Mouse (Mus musculus) right cerebral cortex, postnatal 14 days (tissue): ENCODE measurements around the gene Edc3.
A peak's percentile ranks its signal among the peaks of the same experiment; 100 is the strongest.
"Not testable (repeated sequence)": the region's sequence is repeated elsewhere in the genome, so short reads cannot be mapped to it uniquely, and the experiment has no call there.

Experiments
- DNase-seq: peaks from one replicate; pipeline ENCODE4 v3.0.0; 2022

Edc3 gene

DNA sequence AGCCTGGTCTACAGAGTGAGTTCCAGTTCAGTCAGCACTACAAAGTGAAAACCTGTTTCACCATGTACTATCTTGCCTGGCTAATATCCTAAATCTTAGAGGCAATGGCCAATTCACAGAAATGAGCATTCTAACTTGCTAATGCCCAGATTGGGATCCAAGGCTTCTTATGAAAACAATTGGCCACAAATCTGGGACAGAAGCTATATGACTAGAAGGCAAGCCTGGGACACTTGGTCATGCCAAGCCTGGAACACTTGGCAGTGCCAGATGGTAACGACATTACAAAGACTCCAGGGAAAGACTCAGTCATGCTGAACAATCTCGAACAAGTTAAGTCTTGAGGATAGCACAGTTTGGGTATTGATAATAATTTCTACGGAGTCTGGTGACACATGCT is 1.8 kb upstream of the Edc3 start:
- no peak for DNase-seq

DNA sequence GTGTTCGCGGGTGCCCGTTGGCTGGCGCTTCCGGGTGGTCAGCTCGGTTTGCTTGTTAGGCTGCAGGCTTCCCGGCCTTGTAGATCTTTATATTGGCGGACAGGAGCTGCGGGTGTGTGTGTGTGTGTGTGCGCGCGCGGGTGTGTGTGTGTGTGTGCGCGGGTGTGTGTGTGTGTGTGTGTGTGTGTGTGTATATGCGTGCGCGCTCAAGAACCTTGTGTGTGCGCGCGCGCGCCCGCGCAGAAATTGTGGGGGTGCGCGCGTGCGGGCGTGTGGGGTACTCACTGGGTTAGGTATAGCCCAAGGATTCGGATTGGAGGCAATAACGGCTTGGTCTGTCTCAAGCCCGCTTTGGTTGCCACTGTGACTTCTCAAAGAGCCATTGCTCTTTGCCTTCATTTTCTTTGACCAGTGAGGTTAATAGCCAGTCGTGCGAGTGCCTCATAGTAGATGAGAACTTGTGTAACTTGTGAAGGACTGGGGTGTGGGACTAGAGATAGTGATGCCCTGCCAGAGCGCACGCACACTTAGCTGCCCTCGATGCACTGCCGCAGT is 457 bp downstream of the Edc3 start:
- peak; percentile 65 for DNase-seq

DNA sequence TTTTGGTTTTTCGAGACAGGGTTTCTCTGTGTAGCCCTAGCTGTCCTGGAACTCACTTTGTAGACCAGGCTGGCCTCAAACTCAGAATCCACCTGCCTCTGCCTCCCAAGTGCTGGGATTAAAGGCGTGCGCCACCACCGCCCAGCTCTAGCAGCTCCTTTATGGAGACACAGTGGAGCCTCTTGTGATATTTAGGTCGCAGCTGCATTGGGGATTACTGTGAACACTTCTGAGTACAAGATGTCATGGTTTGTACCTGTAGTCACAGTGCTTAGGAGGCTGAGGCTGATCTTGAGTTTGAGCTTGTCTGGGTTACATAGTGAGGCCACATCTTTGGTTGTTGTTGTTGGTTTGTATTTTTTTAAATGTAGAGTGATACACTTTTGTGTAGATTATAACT is 1.9 kb downstream of the Edc3 start:
- DNase-seq: not testable (repeated sequence)

DNA sequence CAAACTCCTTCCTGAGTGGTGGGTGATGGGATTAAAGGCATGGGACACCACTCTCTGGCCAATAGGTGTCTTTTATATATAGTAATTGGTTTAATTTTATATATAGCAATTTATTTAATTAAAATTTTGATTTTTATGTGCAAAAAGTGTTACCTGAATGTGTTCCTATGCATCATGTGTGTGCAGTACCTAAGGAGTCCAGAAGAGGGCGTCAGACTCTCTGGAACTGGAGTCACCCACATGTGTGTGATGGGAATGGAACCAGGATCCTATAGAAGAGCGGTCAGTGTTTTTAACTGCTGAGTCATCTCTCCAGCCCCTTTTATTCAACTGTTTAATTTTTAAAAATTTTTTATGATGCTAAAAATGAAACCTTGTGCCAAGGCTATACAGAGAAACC is 3.9 kb downstream of the Edc3 start:
- DNase-seq: peak; percentile 10

DNA sequence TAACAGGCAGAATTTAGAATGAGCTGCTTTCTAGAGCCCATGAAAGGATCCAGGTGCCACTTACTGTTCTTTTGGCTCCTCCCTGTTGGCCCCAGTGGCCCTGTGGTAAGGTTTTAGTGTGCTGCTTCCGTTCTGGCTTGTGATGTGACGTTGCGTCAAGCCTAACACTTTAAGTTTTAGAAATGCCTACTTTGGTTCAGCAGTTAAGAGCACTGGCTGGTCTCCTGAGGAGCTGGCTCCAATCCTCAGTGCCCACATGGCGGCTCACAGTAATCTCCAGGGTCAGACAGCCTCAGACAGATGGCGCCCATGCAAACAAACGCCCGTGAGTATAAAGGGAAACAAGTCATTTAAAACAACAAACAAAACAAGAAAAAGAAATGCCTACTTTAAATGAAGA is 10.1 kb downstream of the Edc3 start:
- no peak for DNase-seq

DNA sequence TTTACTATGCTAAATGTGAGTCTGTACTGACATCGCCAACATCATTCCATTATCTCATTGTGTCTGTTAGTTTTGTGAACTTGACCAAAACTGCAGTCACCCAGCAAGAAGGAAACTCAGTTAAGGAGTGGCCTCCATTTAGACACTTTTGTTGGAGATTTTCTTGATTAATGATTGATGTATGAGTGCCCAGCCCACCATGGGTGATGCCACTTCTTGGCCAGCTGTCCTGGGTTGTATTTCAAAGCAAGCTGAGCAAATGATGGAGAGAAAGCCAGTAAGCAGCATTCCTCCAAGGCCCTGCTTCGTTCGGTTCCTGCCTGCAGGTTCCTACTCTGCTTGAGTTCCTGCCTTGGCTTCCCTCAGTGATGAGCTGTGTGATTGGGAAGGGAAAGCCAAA is 12.4 kb downstream of the Edc3 start:
- no peak for DNase-seq

DNA sequence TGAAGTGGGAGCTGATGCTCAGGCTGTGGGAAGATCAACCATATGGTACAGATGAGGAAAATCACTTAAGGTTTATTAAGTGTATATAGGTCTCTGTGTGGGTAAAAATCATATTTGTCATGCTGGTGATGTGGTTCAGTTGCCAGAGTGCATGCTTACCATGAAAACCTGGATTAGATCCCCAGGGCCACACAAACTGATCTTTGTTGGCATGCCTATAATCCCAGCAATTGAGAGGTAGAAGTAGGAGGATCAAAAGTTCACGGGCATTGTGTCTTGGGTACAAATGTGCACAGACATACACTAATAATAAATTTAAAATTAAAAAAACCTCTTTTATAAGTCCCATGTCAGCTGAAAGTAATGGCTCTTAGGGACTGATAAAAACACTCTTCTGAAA is 14.0 kb downstream of the Edc3 start:
- no peak for DNase-seq

DNA sequence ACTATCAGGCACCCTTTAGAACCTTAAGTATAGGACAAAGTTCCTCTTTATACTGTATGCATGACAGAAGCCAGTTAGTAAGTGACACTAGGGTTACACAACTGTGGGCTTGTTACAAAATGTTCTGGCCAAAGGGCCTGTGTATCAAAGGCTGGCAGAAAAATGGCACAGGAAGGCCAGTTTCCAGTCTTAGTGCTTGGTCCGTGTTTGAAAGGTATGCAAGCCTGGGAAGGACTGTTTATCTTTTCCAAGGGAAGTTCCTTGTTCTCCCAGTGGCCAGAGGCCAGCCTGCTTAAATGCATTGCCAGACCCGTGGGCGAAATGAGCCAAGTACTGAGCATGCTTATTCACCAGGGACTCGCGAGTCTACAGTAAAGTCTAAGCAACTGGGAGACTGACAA is 15.0 kb downstream of the Edc3 start:
- DNase-seq: no peak

DNA sequence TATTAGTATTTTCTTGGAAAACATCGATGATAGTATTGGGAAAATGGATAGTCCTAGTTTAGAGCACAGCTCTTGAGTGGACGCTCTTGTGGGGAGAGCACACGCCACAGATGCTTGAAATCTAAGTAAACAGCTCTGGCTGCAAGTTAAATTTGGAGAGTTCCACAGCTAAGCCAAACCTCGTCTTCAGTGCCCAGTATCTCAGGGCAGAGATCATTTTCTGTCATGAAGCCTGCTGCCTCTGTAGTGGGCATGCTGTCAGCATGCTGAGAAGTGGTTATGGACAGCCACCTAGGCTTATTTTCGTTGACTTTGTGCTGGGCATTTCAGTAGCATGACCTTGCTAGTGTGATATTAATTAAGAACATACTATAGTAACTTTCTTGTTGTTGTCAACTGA is 15.5 kb downstream of the Edc3 start:
- no peak for DNase-seq

DNA sequence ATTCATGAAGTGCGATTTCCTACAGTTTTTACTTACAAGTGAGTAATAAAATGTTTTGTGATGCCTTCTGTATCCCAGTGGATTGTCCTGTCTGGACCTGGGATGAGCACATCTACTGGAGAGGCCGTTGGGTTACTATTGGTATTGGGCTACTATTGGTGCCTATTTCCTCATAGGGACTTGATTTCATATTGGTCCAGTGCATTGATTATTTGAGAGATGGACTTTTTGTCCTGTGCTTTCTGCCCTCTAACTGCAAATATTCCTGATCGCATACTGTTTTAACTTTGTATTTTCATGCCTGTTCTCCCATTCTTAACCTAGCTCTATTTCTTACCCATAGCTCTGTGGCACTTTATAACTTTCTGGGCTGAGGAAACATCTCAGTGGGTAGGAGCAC is 16.4 kb downstream of the Edc3 start:
- DNase-seq: no peak

DNA sequence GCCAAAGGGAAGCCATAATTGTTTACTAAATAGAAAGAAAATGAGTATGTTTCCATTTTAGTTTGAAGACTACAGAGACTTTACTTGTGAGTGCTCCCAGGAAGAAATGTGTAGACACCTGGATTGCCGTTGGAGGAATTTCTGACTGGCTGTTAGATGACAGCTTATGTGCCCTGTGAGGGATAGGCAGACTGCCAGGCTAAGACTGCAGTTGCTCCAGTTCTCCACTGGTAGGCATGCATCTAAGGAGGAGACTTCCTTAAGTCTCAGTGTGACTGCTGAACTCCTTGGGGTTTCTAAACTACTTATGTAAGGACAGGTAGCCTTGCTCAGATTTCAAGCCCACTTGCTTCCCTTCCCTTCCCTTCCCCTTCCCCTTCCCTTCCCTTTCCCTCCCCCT is 20.0 kb downstream of the Edc3 start:
- DNase-seq: no peak

DNA sequence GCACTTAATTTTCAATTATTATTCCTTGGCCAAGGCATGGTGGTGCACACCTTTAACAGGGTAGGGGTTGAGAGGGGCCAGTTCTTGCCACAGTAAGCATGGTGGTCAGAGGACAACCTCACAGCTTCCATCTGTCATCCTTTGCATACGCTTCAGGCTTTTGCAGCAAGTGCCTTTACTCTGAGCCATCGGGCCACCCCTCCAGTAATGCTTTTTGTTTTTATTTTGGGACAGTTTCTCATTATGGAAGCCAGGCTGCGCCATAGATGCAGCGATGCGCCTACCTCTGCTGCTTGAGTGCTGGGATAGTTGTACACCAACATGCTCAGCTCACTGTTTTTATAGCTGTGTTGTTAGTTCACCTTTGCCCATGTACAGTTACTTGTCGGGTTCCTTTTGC is 25.3 kb downstream of the Edc3 start:
- no peak for DNase-seq

DNA sequence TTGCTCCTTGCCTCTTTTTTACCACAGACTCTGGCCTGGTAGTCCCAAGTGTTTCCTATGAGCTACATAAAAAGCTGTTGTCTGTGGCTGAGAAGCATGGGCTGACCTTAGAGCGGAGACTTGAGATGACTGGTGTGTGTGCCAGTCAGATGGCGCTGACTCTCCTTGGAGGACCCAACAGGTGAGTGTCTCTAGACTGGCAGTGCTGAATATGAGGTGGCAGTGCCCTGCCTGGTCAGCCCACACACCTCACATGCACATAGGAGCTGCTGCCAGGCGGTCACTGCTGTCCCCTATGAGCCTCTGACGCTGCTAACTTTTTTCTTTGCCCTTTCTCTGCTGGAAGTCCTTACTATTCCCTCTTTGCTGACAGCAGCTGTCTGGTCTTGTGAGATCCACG is 31.5 kb downstream of the Edc3 start:
- DNase-seq: no peak

DNA sequence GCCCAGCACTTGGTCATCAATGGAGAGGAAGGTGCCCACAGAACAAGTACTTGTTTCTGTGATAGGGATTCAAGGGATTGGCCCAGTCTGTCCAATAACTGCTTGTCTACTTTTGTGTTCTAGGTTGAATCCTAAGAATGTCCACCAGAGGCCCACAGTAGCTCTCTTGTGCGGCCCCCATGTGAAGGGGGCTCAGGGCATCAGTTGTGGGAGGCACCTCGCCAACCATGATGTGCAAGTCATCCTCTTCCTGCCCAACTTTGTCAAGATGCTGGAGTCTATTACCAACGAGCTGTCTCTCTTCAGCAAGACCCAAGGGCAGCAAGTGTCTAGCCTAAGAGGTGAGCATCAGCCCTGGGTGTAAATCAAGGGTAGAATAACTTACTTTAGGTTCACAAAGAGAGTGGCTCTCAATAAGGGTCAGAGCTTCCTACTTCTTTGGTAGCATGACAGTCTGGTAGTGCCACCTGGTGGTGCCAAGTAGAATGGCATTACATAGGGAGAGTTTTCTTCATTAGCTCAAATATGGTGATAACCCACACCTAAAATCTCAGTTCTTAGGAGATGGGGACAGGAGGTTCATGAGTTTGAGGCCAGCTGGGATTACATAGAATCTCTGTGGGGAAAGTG is 36.2 kb downstream of the Edc3 start:
- DNase-seq: no peak

DNA sequence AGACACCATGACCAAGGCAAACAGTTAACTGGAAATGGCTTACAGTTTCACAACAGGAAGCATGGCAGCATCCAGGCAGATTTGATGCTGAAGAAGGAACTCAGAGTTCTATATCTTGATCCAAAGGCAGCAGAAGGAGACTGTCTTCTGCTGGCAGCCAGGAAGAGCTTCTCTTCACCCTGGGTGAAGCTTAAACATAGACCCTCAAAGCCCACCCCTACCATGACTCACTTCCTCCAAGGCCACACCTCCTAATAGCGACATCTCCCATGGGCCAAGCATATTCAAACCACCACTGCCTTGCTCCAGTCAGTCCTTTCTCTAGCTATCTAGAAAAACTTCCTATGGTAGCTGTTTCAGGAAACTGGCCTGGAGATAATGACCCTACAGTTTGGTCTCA is 38.7 kb downstream of the Edc3 start:
- DNase-seq: no peak

DNA sequence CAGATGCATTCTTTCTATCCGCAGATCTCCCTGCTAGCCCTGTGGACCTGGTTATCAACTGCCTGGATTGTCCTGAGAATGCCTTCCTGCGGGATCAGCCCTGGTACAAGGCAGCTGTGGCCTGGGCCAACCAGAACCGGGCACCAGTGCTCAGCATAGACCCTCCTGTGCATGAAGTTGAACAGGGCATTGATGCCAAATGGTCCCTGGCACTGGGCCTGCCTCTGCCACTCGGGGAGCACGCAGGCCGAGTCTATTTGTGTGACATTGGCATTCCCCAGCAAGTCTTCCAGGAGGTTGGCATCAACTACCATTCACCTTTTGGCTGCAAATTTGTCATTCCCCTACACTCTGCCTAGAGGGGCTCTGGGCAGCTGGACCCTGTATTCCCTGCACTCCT is 39.8 kb downstream of the Edc3 start:
- DNase-seq: no peak

DNA sequence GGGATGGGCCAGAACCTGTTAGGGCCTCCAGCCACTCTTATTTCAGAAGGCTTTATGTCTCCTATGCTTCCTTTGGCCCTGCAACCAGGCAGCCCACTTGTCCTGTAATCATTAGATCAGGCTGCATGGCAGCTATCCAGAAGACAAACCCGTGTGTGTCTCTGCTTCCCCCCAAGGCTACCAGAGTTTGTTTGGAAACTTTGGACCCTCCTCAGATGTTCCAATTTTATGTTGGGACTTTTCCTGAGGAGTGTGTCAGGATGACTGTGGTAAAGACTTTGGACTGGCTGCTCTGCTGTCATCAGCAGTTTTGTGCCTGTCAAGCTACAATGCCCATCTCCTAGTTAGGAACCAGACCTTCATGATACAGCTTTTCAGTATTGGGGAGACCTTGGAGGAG is 40.5 kb downstream of the Edc3 start:
- DNase-seq: no peak

DNA sequence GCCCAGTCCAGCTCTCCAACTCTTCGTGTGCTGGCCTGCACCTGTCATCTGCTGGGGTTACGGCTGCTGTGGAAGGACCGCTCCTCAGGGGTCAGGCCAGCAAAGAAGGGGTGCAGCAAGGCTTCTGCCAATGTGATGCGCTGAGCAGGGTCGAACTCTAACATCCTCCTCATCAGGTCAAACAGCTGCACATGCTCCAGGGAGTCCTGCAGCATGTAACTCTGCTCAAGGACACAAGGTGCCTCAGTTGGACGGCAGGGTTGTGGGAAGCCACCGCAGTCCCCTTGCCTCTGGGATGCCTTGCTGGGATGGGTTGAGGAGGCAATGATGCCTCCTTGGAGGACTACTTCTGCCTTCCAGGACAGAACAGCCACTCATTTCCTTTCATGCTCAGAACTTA is 42.6 kb downstream of the Edc3 start:
- no peak for DNase-seq

DNA sequence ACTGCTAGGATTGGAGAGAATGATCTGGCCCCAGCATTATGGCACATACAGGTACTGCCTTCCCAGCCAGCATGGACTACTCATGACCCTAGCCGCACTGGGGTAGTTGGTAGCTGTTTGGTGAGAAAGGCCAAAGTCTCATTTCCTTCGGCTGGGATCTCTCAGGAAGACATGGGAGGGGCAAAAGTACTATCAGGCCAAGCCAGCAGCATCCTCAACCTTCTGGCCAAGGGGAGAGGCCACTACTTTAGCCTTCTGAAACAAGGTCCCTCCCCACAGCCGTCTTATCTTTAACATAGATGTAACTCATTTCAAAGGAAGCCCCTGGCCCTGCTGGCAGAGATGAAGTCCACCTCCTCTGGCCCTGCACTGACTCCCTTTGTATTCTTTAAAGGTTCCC is 49.2 kb downstream of the Edc3 start:
- peak; percentile 2 for DNase-seq

DNA sequence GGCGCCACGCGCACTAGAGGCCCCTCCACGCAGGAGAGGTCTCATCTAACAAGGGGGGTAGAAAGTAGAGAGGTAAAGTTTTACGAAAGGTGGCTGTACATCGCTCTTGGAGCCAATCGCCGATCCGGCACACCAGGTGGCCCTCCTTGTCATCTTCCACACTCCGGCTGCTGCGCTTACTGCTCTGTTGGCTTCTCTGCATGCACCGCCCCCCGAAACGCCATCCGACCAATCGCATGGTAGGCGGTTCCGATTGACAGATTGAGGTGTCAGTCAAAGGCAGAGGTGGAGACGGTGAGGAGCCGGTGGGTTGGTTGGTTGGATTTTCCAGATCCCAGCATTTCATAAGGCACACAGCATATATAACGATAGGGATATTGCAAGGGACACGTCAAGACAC is 50.2 kb downstream of the Edc3 start:
- DNase-seq: peak; percentile 49

DNA sequence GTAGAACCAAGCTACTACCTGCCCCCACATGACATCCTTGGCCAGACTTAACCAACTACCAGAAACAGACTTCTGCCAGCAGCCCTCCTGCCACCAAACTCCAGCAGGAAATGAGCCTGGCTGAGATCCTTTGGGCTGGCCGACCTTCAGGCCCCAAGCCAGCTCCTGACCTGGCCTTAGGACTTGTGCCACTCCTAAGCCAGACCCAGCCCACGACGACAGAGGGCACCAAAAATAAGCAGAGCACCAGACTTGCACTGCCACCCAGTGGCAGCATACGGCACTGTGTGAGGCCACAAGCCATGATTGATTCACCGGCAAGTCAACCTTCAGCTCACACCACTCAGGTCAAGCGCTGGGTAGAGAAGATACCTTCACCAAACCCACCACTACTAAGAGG is 50.9 kb downstream of the Edc3 start:
- peak; percentile 66 for DNase-seq

DNA sequence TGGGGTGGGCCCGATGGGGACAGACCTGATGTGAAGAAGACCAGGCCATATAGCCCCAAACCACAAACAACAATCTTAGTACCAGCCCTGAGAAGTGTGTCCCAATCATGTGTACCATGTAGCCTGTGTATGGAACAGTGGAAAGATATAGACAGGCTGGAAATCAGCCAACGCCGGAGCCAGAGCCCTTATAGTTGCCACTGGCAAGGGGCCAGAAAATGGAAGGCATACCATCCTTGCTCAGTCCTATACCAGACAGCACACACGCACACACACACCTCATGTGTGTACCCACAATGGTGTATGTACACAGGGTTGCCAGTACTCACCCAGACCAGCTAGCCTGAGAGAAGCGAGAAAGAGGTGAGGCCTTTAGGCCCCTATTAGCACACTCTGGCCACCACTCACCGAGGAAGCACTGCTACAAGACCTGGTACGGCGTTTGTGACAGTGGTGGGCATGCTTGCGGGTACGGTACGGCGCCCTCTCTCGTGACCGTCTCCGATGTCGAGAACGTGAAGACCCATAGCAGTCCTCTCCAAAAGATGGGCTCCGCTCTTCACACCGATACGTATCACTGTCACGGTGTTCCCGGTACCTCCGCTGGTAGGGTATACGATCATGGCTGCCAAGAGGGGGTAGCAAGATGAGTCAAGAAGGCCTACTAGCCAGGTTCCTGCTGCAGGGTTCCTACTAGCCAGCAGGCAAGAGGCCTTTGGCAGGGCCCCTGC is 52.2 kb downstream of the Edc3 start:
- DNase-seq: no peak

DNA sequence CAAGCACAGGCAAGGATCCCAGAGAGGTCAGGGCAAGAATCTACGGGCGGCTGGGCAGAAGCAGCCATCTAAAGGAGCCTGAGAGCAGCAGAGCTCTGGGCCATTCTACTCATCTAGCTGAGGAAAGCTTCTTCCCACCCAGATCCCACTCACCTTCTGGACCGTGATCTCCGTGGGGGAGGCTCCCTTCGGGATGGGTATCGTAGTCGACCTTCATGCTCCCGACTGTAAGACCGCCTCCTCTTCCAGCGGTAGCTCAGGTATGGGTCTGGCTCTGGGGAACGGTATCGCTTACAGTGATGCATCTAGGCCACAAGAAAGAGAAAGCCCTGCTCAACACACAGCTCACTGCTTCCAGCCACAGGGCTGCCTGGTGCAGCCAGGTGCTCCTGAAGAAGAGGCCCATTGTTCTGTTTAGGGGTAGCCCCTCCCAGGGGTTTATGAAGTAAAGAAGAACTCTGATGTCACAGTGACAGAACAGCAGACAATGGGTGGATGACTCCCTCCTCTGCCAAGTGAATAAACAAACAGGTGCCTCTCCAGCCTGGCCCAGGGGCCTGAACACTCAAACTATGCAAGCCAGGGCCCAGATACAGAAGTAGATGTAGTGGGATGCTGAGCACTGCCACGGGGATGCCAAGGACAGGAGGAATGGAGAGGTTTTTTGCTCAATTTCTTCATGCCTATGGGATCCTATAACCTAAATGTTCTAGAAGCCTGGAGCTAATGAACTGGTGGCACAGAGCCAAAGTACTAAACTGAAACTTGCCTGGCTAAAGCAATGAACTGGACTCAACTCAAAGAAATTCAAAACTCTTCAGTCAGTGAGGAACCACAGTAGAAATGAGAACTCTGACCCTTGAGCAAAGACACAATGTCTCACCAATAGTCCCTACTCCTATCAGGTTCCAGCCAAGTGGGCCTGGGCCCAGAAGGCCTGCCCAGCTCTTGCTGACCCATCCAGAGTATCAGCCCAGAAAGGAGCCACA is 53.5 kb downstream of the Edc3 start:
- no peak for DNase-seq

DNA sequence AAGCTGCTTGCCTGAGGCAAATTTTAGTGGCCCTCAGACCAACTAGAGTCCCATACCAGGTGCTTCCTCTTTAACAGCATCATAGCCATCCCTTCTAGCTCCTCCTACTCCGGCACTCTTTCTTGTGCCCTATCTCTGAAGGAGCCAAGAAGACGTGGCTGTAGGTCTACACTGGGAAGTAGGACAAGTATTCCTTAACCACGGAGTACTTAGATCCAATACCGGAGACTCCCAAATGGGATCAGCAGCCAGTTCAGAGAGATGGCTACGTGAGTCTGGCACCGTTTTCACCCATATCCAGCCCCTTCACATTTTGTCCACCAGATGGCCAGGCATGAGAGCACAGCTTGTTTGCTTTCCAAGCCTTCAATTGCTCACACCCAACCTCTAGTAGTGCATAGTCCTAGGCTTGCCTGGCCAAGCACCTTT is 54.2 kb downstream of the Edc3 start:
- DNase-seq: no peak
